Mouse (Mus musculus): Measurements from ENCODE around the gene Stk35. TPM values are rescaled to one million over a fixed set of nuclear protein-coding genes. Genes with fewer than 3 reads are reported as not detected.

Stk35 gene
- total RNA-seq, 1 experiment from 2014 or later: 12.7 TPM

Other genes with a start within 250 kb of the Stk35 start
- gene Sirpa, start 207.7 kb upstream of the Stk35 start, total RNA-seq (2017): 31.6 and 39.6 TPM in 2 replicates
- gene Pdyn, start 100.7 kb upstream of the Stk35 start, total RNA-seq (2017): not detected in 2 replicates
- 0.05 TPM in 1 of 2 replicates, not detected in the other for gene Tgm3, start 211.8 kb downstream of the Stk35 start, total RNA-seq (2017)

Measured in common myeloid progenitor, adult 5-6 weeks (primary cell).